Mouse (Mus musculus): ENCODE data around the gene Dnah2.
A peak's percentile ranks its signal among the peaks of the same experiment; 100 is the strongest.

The Dnah2 gene

DNA sequence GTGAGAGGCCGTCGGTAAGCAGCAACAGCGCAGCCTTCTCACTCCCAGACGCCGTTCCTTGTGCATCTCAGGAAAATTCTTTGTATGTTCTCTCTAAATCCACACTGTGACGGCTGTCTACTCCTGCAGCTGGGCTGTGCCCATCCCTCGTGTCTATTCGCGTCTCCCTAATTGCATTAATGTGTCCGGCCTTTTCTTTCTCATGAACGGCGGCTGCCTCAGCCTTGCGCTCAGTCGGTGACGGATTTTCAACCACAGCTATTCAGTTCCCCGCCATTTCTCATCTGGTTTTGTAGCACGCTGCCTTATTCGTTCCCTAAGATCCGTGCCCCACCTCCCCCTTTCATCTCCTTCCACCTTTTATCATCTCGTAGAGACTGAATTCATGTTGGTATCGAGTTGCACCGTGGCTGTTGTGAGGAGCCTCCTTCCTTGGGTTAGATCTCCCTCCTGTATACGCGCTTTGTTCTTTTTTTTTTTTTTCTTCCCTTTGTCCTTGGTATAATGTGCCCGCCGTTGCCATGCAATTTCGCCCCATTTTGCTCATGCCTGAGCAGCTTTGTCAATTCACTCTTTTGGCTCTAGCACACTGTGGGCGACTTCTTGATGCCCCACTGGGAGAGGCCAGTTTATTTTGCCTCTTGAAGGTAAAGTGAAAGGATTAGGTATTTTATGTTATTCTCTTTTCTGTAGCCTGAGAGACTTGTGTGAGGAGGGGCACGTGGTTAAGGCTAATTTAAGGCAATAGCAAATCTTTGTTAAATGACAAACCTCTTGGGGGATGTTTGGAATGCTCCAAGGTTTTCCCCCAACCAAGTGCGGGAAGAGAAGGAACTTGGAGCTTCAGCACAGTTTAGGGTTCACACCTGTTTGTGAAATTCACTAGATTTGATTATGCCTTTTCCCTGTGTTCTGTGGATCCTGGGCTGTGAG lies 21.5 kb downstream of the Dnah2 start:
- DNase-seq, result peak; percentile 88

DNA sequence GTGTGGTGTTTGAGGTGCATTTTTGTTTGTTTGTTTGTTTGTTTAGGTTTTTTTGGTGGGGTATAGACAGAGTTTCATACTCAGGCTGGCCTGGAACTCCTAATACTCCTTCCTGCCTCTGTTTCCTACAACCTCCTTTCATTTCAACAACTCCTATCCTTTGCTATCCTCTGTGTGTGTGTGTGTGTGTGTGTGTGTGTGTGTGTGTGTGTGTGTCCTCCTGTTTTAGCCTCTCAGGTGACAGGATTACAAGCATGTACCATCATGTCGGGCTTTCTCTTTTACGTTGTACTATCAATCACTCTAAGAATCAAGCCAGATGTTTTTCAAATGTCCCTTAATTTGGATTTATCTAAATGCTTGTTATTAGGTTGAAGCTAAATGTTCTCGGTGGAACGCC lies 22.3 kb downstream of the Dnah2 start:
- DNase-seq, result no peak

DNA sequence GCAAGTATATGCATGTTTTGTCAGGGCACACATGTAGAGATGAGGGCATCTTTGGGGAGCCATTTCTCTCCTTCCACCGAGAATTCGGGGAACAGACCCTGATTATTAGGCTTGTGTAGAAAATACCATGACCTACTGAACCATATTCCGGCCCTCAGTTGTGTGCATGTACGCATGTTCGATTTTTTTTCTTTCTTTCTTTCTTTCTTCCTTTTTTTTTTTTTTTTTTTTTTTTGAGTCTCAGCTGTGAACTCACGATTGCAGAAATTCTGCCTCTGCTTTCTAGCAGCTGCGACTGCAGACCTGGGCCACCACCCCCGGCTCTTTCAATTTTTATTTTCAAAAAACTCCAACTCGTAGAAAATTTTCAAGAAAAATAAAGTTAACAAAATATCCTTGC lies 23.2 kb downstream of the Dnah2 start:
- no peak for DNase-seq

DNA sequence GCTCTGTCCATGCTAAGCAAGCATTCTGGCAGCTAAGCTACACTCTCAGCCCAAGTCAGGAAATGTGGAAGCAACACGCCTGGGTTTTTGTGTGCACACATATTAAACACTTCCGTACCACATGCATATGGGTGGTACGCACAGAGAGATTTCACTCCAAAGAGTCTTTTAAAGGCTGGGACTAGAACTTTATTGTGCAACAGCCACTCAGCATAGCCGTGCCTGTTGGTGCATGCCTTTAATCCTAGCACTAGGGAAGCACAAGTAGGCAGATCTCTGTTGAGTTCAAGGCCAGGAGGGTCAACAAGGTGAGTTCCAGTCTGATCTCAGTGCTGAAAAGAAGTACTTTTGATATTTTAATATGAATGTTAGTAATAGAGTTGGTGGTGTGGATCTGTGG lies 25.3 kb downstream of the Dnah2 start:
- no peak for DNase-seq

DNA sequence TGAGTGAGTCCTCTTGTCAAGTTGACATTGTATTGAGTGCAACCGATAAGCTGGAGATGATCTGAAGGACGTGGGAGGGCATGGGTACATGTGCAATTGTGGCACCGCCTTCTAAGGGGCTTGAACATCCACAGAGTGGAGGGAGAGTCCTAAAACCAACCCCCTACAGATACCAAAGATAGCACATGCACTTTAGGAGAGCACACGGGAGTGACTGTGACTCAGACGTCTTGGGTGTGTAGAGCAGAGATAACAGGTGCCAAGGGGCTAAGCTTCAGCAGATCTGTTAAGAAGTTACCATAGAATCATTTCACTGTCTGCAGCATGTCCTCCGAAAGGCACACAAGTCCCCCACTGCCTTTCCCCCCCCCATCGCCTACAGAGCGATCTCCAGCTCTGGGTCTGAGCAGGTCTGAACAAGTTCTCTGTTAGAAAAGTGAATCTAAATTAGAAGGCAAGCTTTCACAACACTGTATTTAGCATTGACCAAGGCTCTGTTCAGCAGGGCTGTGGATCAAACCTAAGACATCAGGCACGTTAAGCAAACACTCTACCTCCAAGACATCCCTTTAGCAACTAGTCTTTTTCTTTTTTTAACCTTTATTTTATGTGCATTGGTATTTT lies 27.3 kb downstream of the Dnah2 start:
- no peak for DNase-seq

DNA sequence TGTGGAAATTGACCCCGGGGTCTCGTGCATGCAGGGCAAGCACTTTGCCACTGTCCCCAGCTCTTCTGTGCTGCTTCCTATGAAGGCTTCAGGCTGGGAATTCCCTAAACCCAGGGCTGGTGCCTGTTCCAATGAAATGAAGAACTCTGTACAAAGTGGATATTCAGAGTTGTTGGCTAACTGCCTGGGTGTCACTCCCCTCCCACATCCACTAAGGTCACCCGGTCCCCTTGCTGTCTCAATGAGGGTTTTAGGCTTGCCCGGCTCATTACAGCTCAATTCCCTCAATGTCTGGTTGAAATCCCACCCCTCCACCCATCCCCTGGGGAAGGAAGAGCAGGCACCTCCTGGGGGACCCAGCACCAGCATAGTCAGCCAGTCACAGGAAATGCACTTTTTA lies 28.9 kb downstream of the Dnah2 start:
- DNase-seq, result no peak

DNA sequence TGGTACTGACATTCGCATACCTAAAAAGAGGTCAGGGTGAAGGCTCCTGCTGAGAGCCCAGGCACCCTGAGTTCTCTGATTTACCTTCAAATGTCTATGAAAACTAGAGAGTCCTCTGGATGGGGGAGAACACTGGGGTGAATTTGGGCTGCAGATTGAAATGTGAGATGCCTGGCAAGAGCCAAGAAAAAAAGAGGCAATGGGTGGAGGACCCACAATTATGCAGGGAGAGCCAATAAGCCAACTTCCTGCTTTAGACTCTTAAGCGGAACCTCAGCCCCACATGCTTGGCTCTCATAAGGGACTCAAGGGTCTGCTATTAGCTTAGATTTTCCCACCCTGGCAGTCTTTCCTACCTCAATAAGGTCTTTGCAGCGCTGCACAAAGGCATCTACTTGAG lies 32.2 kb downstream of the Dnah2 start:
- DNase-seq, result no peak

- DNase-seq, result no peak
Observed at GRCm38 (mm10) chr11:69516151-69516640, 32.7 kb downstream of the Dnah2 start.

DNA sequence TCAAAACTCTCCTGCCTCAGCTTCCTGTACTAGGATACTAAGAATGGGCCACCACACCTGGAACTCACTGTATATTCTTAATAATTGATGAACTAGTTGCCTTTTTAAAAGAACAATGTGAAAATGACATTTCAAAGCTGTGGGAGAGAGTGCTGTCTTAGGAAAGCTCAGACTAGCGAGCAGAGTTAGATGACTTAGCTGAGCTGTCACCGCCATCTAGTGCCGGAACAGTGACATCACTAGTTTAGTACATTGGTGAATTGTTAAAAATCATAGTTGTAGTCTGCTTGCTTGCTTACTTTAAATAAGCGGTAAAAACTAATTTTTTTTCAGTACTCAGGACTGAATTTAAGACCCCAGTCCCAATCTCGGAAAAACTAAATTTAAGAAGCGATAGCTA lies 35.1 kb downstream of the Dnah2 start:
- peak; percentile 76 for DNase-seq

GRCm38 (mm10) chr11:69510796-69511496 lies 38.0 kb downstream of the Dnah2 start:
- no peak for DNase-seq

GRCm38 (mm10) chr11:69503863-69504280 lies 45.0 kb downstream of the Dnah2 start:
- no peak for DNase-seq

DNA sequence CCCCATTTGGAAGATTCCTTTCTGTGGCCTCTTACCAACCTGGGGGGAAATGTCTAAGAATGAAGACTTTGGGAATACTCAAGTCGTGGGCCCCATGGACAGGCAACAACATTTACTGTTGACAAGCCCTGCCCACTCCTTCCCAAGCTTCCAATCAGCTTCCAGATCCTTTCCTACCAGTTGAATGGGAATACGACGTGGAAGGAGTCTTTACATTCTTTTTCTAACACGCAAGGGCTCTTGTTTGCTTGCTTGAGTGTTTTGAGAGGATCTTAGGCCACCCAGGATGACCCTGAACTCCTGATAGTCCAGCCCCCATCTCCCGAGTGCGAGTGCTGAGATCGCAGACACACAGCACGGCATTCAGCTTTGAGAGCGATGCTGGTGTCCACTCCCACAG lies 47.4 kb downstream of the Dnah2 start:
- no peak for DNase-seq

DNA sequence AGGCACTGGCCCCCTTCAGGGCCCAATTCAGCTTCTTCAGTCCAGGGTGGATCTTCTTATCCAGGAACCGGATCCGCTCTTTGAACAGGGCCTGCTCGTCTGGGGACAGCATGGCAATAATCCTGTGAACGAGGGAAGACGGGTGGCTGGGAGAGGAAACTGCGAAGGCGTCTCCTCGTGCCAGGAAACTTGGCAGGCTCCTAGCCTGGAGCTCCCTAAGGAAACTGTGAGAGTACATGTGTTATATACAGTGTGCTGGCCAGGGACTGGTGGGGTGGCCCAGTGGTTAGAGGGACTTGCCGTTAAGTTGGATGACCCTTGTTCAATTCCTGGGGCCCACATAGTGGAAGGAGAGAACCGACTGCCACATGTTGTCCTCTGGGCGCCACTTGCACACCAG lies 49.8 kb downstream of the Dnah2 start:
- DNase-seq, result no peak

DNA sequence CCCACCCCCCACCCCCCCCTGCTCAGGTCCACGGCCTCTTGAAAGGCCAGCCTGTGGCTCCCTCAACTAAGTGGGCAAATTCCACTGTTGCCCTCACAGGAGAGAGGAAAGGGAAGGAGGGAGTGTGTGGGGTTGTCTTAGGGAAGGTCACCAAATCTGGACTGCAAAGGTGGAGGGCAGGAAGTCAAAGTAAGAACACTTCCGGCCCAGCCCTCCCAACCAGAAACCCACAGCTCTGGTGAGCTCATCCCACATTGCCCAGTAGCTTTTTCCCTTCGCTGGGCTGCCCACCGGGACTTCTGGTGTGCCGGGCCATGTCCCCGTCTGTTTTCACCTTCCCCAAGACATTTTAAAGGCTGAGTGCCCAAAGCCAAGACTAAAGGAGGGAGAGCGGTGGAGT lies 57.2 kb downstream of the Dnah2 start:
- no peak for DNase-seq

DNA sequence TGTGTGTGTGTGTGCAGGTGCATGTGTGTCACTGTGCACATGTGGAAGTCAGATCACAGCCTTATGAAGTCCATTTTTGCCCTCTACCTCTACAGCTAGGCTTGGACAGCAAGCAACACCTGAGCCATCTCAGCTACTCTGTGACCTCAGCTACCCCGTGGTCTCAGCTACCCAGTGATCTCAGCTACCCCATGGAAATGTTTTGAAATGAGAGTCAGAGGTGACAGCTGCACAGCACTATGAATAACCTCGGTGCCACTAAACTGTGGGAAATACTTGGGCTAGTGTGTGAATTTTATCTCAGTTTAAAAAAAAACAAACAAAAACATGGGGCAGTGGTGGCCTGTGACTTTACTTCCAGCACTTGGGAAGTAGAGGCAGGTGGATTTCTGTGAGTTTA lies 58.0 kb downstream of the Dnah2 start:
- no peak for DNase-seq

GRCm38 (mm10) chr11:69487474-69487873 lies 61.4 kb downstream of the Dnah2 start:
- DNase-seq, result no peak

DNA sequence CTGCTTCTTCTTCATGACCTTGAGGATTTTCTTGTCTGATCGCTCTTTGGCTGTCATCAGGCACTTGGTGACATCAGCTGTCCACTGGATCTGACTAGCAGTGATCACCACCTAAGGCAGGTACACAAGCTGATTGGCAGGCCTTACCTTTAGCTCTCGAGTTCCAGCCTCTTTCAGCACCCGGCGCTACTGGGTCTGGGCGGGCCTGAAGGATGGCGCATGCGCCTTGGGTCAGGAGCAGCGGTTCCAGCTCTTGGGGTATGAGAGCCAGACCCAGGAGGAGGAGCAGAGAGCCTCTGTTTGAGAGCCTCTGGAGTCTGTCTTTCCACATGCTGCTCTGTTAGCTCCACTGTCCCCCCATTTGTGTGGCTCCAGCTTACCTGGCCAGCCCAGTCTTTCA lies 71.3 kb downstream of the Dnah2 start:
- no peak for DNase-seq

GRCm38 (mm10) chr11:69476802-69477201 lies 72.1 kb downstream of the Dnah2 start:
- no peak for DNase-seq

GRCm38 (mm10) chr11:69474737-69475136 lies 74.2 kb downstream of the Dnah2 start:
- no peak for DNase-seq

- DNase-seq, result no peak
Observed at GRCm38 (mm10) chr11:69472687-69473086, 76.2 kb downstream of the Dnah2 start.

DNA sequence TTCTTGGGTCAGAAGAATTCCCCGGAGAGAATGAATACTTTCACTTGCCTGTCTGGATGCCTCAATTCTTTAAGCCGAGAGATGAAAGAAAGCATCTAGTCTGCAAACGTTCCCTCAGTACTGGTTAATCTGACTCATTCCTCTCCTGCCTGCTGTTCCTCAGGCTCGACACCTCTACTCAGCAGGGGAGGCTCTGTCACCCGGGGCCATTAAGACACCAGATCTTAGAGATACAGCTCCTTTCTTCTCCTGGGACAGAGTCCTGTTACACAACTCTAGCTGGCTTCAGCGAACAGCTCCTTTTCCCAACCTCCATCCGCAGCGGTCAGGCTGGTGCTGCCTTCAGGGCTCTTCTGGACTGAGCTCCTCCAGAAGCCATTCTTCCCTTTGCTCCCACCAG lies 77.4 kb downstream of the Dnah2 start:
- DNase-seq, result no peak

DNA sequence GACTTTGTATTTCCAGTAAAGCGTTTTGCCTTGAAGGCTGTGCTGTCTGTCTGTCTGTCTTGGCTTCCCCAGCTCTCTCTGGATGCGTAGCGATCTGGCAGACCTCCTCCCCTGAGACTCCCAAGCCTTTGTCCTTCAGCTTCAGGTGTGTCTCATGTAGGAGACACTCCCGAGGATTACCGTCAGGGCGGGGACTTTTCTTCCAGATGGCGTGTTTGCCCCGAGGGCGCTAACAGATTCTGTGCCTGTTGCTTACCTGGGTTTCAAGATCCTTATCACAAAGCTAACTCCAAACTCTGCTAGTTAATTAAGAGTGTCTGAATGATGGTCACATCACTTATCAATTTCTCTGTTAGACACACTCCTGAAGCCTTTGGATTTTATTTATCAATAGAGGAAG lies 79.6 kb downstream of the Dnah2 start:
- DNase-seq, result no peak

DNA sequence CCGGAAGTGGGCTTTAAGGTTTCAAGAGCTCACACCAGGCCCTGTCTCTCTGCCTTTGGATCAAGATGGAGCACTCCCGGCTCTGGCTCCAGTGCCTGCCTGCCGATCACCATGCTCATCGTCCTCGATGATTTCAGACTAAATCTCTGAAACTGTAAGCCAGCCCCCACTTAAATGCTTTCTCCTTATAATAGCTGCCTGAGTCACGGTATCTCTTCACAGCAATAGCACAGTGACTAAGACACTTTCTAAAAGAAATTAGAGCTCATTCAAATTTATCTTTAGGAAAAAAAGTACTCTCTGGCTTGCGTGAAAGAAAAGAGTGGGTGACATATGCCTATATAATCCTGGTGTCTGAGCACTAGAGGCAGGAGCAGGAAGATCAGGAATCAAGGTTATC lies 84.9 kb downstream of the Dnah2 start:
- no peak for DNase-seq

- no peak for DNase-seq
Observed at GRCm38 (mm10) chr11:69461568-69461967, 87.3 kb downstream of the Dnah2 start.
